Mouse (Mus musculus) kidney, embryonic 14.5 days (tissue): ENCODE data around the gene Cmtm6. TPM values are rescaled to one million over a fixed set of nuclear protein-coding genes. Genes with fewer than 3 reads are reported as not detected.

ENCODE experiments used
- ATAC-seq: fragments of 200-750 bp; cut with Nextera tagmentation; 2 replicates; pipeline ENCODE4 v1.8.0; 2017; ENCODE audit warnings: moderate number of reproducible peaks, mild to moderate bottlenecking, moderate TSS enrichment, moderate library complexity; ENCODE audit not compliant: low FRiP score, low TSS enrichment
- H3K27ac ChIP-seq: fragments of 300-500 bp; sonication (generic); 2 replicates; pipeline ENCODE4 v1.5.1; 2014; ENCODE audit warnings: low read depth, mild to moderate bottlenecking, low read length, moderate library complexity, mixed read lengths
- H3K27me3 ChIP-seq: fragments of 300-500 bp; sonication (generic); 2 replicates; pipeline ENCODE4 v1.6.1; 2014; ENCODE audit warnings: mild to moderate bottlenecking, low read length; ENCODE audit not compliant: control insufficient read depth, insufficient read depth
- H3K36me3 ChIP-seq: fragments of 300-500 bp; sonication (generic); 2 replicates; pipeline ENCODE4 v1.6.1; 2014; ENCODE audit warnings: low read length, mixed read lengths; ENCODE audit not compliant: control insufficient read depth, insufficient read depth
- H3K4me1 ChIP-seq: fragments of 300-500 bp; sonication (generic); 2 replicates; pipeline ENCODE4 v1.6.1; 2014; ENCODE audit warnings: low read length, mixed read lengths; ENCODE audit not compliant: control insufficient read depth, insufficient read depth
- H3K4me2 ChIP-seq: fragments of 300-500 bp; sonication (generic); replicated peaks from 2 replicates; pipeline ENCODE4 v1.6.1; 2014; ENCODE audit warnings: low read depth, mild to moderate bottlenecking, low read length
- H3K4me3 ChIP-seq: fragments of 300-500 bp; sonication (generic); 2 replicates; pipeline ENCODE4 v1.5.1; 2014; ENCODE audit warnings: mild to moderate bottlenecking, low read length
- H3K9ac ChIP-seq: fragments of 300-500 bp; sonication (generic); 2 replicates; pipeline ENCODE4 v1.6.1; 2014; ENCODE audit warnings: low read depth, mild to moderate bottlenecking, low read length, moderate library complexity
- H3K9me3 ChIP-seq: fragments of 300-500 bp; sonication (generic); 2 replicates; pipeline ENCODE4 v1.6.1; 2016; ENCODE audit warnings: low read length; ENCODE audit not compliant: control insufficient read depth
- WGBS: fragments of 180-500 bp; shearing (Covaris S2); extraction: QIAGEN DNeasy Blood & Tissue Kit; methylation state at CpG from one replicate; pipeline ENCODE4 v1.1.7; 2014; 5-methylcytosine and 5-hydroxymethylcytosine counted together
- polyA plus RNA-seq: library from polyadenylated mRNA; unstranded; fragments of >200 nt; fragmentation: Nextera tagmentation; extraction: Ambion mirVana; gene quantifications from 2 replicates; pipeline ENCODE4 v1.2.1, GENCODE M21; 2014

The Cmtm6 gene
- polyA plus RNA-seq, 1 experiment from 2014 or later: 53.0 TPM

DNA sequence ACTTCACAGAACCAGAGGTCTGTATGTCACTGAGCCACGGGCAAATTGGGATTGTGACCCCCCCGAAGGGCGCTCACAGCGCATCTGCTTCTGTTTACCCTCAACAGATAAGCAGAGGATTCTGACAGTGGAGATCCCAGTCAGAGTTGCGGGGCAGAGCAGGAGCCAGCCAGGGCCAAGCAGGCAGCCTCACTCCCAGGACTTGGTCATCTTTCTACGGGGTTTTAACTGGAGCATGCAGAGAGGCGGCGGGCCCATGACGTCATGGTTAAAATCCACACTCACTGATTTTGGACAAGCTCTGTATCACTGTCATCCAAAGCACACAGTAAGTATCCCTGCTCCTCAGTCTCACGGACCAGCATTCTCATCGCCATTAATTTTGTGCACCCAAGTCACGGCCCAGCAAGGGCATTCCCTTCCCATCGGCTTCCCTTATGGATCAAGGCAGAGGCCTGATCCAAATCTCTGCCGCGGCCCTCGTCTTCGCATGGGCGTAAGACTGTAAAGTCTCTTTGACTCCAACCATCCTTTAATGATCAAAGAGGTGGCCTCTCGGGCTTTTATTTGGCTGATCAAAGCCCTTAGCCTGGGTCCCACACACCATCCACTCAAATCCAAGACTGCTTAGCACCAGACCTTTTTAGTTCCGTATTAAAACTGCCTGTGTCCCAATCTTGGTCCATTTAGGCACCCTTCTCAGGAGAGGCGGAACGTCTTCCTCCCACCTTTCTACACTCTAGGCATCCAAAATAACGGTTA, 49.2 kb downstream of the Cmtm6 start:
- no peaks in the 10 kb centered on the region for H3K27me3 ChIP-seq
- peak overlapping the region; percentile 95 for H3K4me2 ChIP-seq
- peak overlapping the region; percentile 2; the same call in 1 of the 2 replicates for H3K27ac ChIP-seq
- H3K4me1 ChIP-seq: peaks cover 21% of the 10 kb centered on the region
- ATAC-seq: no peak
- H3K9me3 ChIP-seq: no peaks in the 10 kb centered on the region
- peak overlapping the region; percentile 78; the same call in 1 of the 2 replicates for H3K9ac ChIP-seq
- no peaks in the 10 kb centered on the region for H3K36me3 ChIP-seq
- 27% methylated on average over 23 of the region's 23 CpGs for WGBS
- peak overlapping the region; percentile 68 for H3K4me3 ChIP-seq

DNA sequence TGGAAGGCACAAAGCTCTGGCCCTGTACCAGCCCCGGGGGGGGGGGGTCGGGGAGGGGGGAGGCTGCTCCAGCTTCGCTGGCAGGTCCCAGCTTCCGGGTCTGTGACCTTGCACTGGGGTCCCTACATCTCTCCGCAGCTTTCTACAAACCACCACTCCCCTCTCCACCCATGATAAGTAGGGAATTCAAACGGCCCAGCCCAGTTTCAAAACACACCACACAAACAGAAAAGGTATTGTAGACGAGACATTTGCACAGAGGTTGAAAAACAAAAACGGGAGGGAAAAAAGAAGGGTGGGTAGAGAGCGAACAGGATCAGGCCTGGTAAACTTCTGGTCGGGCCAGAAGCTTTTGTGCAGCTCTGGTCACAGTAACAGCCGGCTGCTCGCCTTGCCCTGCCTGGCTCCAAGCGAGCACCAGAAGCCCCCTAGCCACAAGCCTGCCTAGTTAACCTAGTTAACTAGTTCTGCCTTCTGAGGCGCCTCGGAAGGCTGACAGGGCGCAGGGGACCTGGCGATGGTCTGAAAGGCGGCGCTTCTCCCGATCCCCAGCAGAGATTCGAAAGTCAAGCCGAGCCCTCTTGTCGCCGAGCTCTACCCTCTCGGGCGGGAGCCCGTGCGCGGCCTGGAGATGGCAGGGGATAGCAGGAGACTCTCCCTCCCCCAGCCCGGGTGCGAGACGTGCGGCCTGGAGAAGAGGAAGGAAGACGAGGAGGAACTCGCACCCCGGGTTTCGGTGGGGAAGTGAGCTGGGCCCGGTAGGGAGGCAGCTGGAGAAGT, 50.0 kb downstream of the Cmtm6 start:
- WGBS: under 1% methylated on average over 38 of the region's 38 CpGs
- Histone ChIP-seq H3K27ac (peak overlapping the region; percentile 82), H3K4me1 (peaks cover 18% of the 10 kb centered on the region), H3K4me2 (peak overlapping the region; percentile 95), H3K27me3 (no peaks in the 10 kb centered on the region), H3K4me3 (peak overlapping the region; percentile 68), H3K9me3 (no peaks in the 10 kb centered on the region), H3K36me3 (no peaks in the 10 kb centered on the region), H3K9ac (peak overlapping the region; percentile 78)
- peak; percentile 29; the same call in 1 of the 2 replicates for ATAC-seq

GRCm38 (mm10) chr9:114781526-114782212, 50.8 kb downstream of the Cmtm6 start, which contains the start of gene Cmtm7:
TSS of gene Cmtm7 (minus strand) at chr9:114781856.
- ATAC-seq: peak; percentile 86
- Histone ChIP-seq H3K4me2 (peak within 1 kb of the TSS; percentile 95), H3K9ac (peak within 1 kb of the TSS; percentile 78), H3K4me1 (peaks cover 16% of the 10 kb centered on the region), H3K27me3 (no peaks in the 10 kb centered on the region), H3K27ac (peak within 1 kb of the TSS; percentile 82), H3K36me3 (no peaks in the 10 kb centered on the region), H3K9me3 (no peaks in the 10 kb centered on the region), H3K4me3 (peak within 1 kb of the TSS; percentile 68)
- under 1% methylated on average over 53 of the region's 54 CpGs for WGBS

DNA sequence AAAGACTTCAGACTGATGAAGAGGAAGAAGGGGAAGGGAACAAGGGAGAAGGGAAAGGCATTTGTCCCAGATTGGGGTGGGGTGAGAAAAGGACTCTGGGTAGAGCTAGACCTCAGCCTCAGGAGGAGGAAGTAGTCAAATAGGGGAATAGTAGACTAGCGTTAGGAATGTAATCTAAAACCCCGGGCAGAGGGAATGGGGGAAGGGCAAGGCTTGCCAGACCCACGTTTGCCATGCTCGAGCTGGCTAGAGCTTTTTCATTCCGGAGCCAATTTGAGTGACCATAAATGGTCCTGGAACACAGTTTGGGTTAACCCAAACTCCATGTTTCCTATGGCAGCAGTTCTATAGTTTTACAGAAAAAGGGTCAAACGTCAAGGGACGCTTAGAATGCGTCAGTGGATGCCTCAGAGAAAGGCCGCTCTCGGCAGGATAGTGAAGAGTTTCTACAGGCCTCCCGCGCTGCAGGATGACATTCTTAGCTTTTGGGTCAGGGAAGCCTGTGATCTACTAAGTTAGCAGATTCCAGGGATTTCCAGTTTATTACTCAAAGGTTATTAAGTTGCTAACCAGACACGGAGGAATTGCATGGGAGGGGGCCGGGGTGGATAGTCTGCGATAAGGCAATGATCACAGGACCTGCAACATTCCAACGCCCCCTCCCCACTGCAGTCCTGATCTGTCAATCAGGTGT, 54.7 kb downstream of the Cmtm6 start:
- Histone ChIP-seq H3K4me1 (peaks cover 6% of the 10 kb centered on the region), H3K4me3 (no peak overlapping the region), H3K4me2 (0 out of 2 replicates have a peak overlapping the region, but pooled peaks have one; percentile 13), H3K9me3 (no peaks in the 10 kb centered on the region), H3K9ac (no peak overlapping the region), H3K36me3 (no peaks in the 10 kb centered on the region), H3K27ac (no peak overlapping the region), H3K27me3 (no peaks in the 10 kb centered on the region)
- WGBS: 12% methylated on average over 16 of the region's 16 CpGs
- ATAC-seq: no peak

- Histone ChIP-seq H3K4me2 (no peak overlapping the region), H3K36me3 (no peaks in the 10 kb centered on the region), H3K4me3 (no peak overlapping the region), H3K4me1 (peaks cover 5% of the 10 kb centered on the region; the same call in 1 of the 2 replicates), H3K9me3 (no peaks in the 10 kb centered on the region), H3K27me3 (no peaks in the 10 kb centered on the region), H3K9ac (no peak overlapping the region), H3K27ac (no peak overlapping the region)
- WGBS: 97% methylated on average over 5 of the region's 5 CpGs
- no peak for ATAC-seq
Measured at GRCm38 (mm10) chr9:114787134-114787533, 56.2 kb downstream of the Cmtm6 start.

DNA sequence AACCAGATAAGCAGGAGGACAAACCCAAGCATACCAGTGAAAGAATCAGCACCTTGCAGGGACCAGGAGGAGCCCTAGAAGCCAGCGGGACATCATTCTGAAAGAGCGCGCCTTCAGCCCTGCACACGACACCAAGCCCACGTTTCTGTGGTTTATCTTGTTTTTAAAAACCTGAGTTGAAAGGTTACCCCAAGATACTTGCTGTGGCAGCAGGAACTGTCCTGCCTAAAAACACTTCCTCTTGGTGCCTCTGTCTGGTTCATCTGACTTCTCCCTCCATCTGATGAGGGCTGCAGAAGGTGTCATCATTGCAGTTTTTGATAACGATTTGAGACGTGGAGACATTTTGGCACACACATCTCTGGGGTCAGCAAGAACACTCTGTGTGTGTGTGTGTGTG, 56.8 kb downstream of the Cmtm6 start:
- no peak for ATAC-seq
- Histone ChIP-seq H3K4me2 (no peak overlapping the region), H3K9me3 (no peaks in the 10 kb centered on the region), H3K27me3 (no peaks in the 10 kb centered on the region), H3K4me3 (no peak overlapping the region), H3K9ac (no peak overlapping the region), H3K4me1 (peaks cover 5% of the 10 kb centered on the region; the same call in 1 of the 2 replicates), H3K27ac (no peak overlapping the region), H3K36me3 (no peaks in the 10 kb centered on the region)
- 92% methylated on average over 7 of the region's 7 CpGs for WGBS

DNA sequence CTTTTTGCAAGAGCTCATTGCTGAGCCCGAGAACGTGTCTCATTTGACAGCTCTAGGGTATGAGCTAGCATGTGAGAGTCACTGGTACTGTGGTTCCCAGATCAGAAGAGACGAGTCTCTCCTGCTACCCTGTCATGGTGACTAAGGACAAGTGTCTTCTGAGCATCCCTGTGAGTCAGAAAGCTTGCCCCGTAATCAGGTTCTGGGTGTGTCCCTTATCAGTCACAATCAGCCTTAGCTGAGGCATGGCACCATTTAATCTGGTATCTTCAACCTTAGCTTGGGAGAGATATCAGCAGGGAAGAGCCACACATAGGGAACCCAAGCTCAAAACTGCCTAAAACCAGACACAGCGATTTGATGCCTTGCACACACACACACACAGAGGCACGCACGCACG, 57.8 kb downstream of the Cmtm6 start:
- no peak overlapping the region for H3K9ac ChIP-seq
- no peak overlapping the region for H3K4me3 ChIP-seq
- no peak for ATAC-seq
- H3K27ac ChIP-seq: no peak overlapping the region
- H3K36me3 ChIP-seq: no peaks in the 10 kb centered on the region
- no peak overlapping the region for H3K4me2 ChIP-seq
- 87% methylated on average over 8 of the region's 8 CpGs for WGBS
- H3K4me1 ChIP-seq: peaks cover 5% of the 10 kb centered on the region; the same call in 1 of the 2 replicates
- H3K9me3 ChIP-seq: no peaks in the 10 kb centered on the region
- H3K27me3 ChIP-seq: no peaks in the 10 kb centered on the region

GRCm38 (mm10) chr9:114789557-114789956, 58.6 kb downstream of the Cmtm6 start:
- no peaks in the 10 kb centered on the region for H3K36me3 ChIP-seq
- no peak overlapping the region for H3K4me3 ChIP-seq
- no peaks in the 10 kb centered on the region for H3K27me3 ChIP-seq
- no peak for ATAC-seq
- H3K4me1 ChIP-seq: peaks cover 5% of the 10 kb centered on the region; the same call in 1 of the 2 replicates
- H3K4me2 ChIP-seq: no peak overlapping the region
- no peak overlapping the region for H3K27ac ChIP-seq
- H3K9ac ChIP-seq: no peak overlapping the region
- 55% methylated on average over 7 of the region's 7 CpGs for WGBS
- no peaks in the 10 kb centered on the region for H3K9me3 ChIP-seq
